In genomic region chr3:58049618-58050017, GRCm38 (mm10) we compare ENCODE assay signal across 25 mouse cellular contexts.
DNase-seq lines count a peak whose midpoint lies in the region; ATAC-seq and TF ChIP-seq lines count a peak whose summit lies in the region.
"Had no signal": no experiment of that assay in that cellular context is flagged by ENCODE, and none has a peak within 500 bp of the region (broad histone marks: within the 10 kb centered on the region; RNA-seq: fewer than 3 reads in every experiment).

No protein-coding gene starts in this region.

- H3K79me2 ChIP-seq in heart, adult 2 months (replicated peaks; ENCODE audit: control insufficient read depth, insufficient read depth, low read length): no peaks in the 10 kb centered on the region

- no peaks in the 10 kb centered on the region for H3K27me3 ChIP-seq in heart, adult 2 months (ENCODE audit: control insufficient read depth, insufficient read depth, low read length)
- H3K27me3 ChIP-seq in kidney, adult 2 months (replicated peaks; ENCODE audit: control insufficient read depth, insufficient read depth, low read length): no peaks in the 10 kb centered on the region
- H3K27me3 ChIP-seq in kidney, embryonic 16.5 days (ENCODE audit: insufficient read depth, low read length): no peaks in the 10 kb centered on the region
- no peaks in the 10 kb centered on the region for H3K27me3 ChIP-seq in kidney, embryonic 14.5 days (ENCODE audit: control insufficient read depth, insufficient read depth, low read length)
- H3K27me3 ChIP-seq: CH12.LX; embryonic facial prominence, embryonic 12.5 days; forebrain, embryonic 13.5 days; Patski had no signal

- H3K4me1 ChIP-seq in heart, adult 2 months (ENCODE audit: control insufficient read depth, insufficient read depth, low read length): no peaks in the 10 kb centered on the region
- H3K4me1 ChIP-seq in kidney, adult 2 months (ENCODE audit: control insufficient read depth, insufficient read depth, low read length): no peaks in the 10 kb centered on the region; the same call in 1 of the 2 replicates
- no peaks in the 10 kb centered on the region for H3K4me1 ChIP-seq in kidney, embryonic 16.5 days (ENCODE audit: insufficient read depth, low read length)
- H3K4me1 ChIP-seq in kidney, embryonic 14.5 days (ENCODE audit: control insufficient read depth, insufficient read depth, low read length): no peaks in the 10 kb centered on the region
- H3K4me1 ChIP-seq: embryonic facial prominence, embryonic 10.5 days; embryonic facial prominence, embryonic 12.5 days; forebrain, embryonic 13.5 days had no signal

- peak; percentile 21 for DNase-seq in heart, adult 11 months
- DNase-seq in heart, adult 2 months: no peak
- peak; percentile 62 for DNase-seq in kidney, adult 2 months
- no peak for DNase-seq in kidney, postnatal 4 days
- DNase-seq in kidney, adult 9 months: peak; percentile 52
- DNase-seq in kidney, postnatal 25 days: peak; percentile 13 to 50
- DNase-seq: adrenal gland, adult 8-10 months; adrenal gland, postnatal 14 days; adrenal gland, postnatal 36 days; B cell, adult 2 months; cerebellum, adult 11-12 months; cerebellum, adult 2 months; cerebellum, adult 9-10 months; cerebellum, postnatal 10 days; cerebellum, postnatal 25 days had no signal

- TF ChIP-seq CTCF in heart, adult 2 months (IDR thresholded peaks at IDR 0.05): no peak
- no peak for TF ChIP-seq CTCF in kidney, adult 2 months (conservative IDR thresholded peaks at IDR 0.05; ENCODE audit: insufficient read depth, insufficient read length, low read depth, low read length)

- no peak for ATAC-seq in kidney, embryonic 16.5 days (ENCODE audit: low FRiP score, low TSS enrichment)
- ATAC-seq in kidney, embryonic 14.5 days (ENCODE audit: low FRiP score, low TSS enrichment): no peak
- ATAC-seq: activated CD4-positive, CD25-positive, alpha-beta regulatory T cell, adult 4 months; CD4-positive, CD25-positive, alpha-beta regulatory T cell, adult 4 months; forebrain, embryonic 13.5 days; Patski had no signal

- no peak overlapping the region for H3K4me3 ChIP-seq in heart, adult 2 months
- no peak overlapping the region for H3K4me3 ChIP-seq in kidney, adult 2 months (ENCODE audit: insufficient read depth, low read depth, low read length)
- H3K4me3 ChIP-seq in kidney, embryonic 16.5 days (ENCODE audit: low read length): no peak overlapping the region
- H3K4me3 ChIP-seq in kidney, embryonic 14.5 days (ENCODE audit: low read length): no peak overlapping the region
- H3K4me3 ChIP-seq: embryonic facial prominence, embryonic 10.5 days; embryonic facial prominence, embryonic 12.5 days; forebrain, embryonic 13.5 days had no signal

- no peak overlapping the region for H3K9ac ChIP-seq in heart, adult 2 months (ENCODE audit: low read depth, low read length)
- H3K9ac ChIP-seq in kidney, embryonic 16.5 days (replicated peaks; ENCODE audit: low read length): no peak overlapping the region
- H3K9ac ChIP-seq in kidney, embryonic 14.5 days (ENCODE audit: low read depth, low read length): no peak overlapping the region
- H3K9ac ChIP-seq: embryonic facial prominence, embryonic 12.5 days; forebrain, embryonic 13.5 days had no signal

- no peak overlapping the region for H3K27ac ChIP-seq in heart, adult 2 months
- H3K27ac ChIP-seq in kidney, adult 2 months (ENCODE audit: insufficient read depth, low read depth, low read length): peak overlapping the region; percentile 16
- no peak overlapping the region for H3K27ac ChIP-seq in kidney, embryonic 16.5 days (ENCODE audit: low read length)
- H3K27ac ChIP-seq in kidney, embryonic 14.5 days (ENCODE audit: low read depth, low read length): no peak overlapping the region
- H3K27ac ChIP-seq: embryonic facial prominence, embryonic 10.5 days; embryonic facial prominence, embryonic 12.5 days; forebrain, embryonic 13.5 days had no signal

- H3K36me3 ChIP-seq in heart, adult 2 months (ENCODE audit: control insufficient read depth, insufficient read depth, low read length): no peaks in the 10 kb centered on the region
- no peaks in the 10 kb centered on the region for H3K36me3 ChIP-seq in kidney, adult 2 months (ENCODE audit: control insufficient read depth, insufficient read depth, low read length)
- no peaks in the 10 kb centered on the region for H3K36me3 ChIP-seq in kidney, embryonic 16.5 days (ENCODE audit: insufficient read depth, low read length)
- H3K36me3 ChIP-seq in kidney, embryonic 14.5 days (ENCODE audit: control insufficient read depth, insufficient read depth, low read length): no peaks in the 10 kb centered on the region
- H3K36me3 ChIP-seq: embryonic facial prominence, embryonic 10.5 days; embryonic facial prominence, embryonic 12.5 days; G1E had no signal

- TF ChIP-seq POLR2A in heart, adult 2 months (IDR thresholded peaks at IDR 0.05; ENCODE audit: insufficient read depth, low read depth, low read length): no peak
- no peak for TF ChIP-seq POLR2A in kidney, adult 2 months (IDR thresholded peaks at IDR 0.05; ENCODE audit: low read depth, low read length)

- 93% methylated on average over 1 of the region's 1 CpGs for WGBS in heart, adult 2 months
- 76% methylated on average over 1 of the region's 1 CpGs for WGBS in kidney, adult 2 months
- 94% methylated on average over 1 of the region's 1 CpGs for WGBS in kidney, embryonic 16.5 days
- 100% methylated on average over 1 of the region's 1 CpGs for WGBS in kidney, embryonic 14.5 days

- no peak for TF ChIP-seq EP300 in heart, adult 2 months (IDR thresholded peaks at IDR 0.05; ENCODE audit: insufficient read depth, low read depth, low read length)

- no peak overlapping the region for H3K4me2 ChIP-seq in kidney, embryonic 16.5 days (replicated peaks; ENCODE audit: low read depth, low read length)
- no peak overlapping the region for H3K4me2 ChIP-seq in kidney, embryonic 14.5 days (replicated peaks; ENCODE audit: low read depth, low read length)
- H3K4me2 ChIP-seq: embryonic facial prominence, embryonic 12.5 days; forebrain, embryonic 13.5 days had no signal

- no peaks in the 10 kb centered on the region for H3K9me3 ChIP-seq in kidney, embryonic 16.5 days (ENCODE audit: low read length)
- H3K9me3 ChIP-seq in kidney, embryonic 14.5 days (ENCODE audit: control insufficient read depth, low read length): no peaks in the 10 kb centered on the region
- H3K9me3 ChIP-seq: embryonic facial prominence, embryonic 10.5 days; embryonic facial prominence, embryonic 12.5 days; forebrain, embryonic 13.5 days; G1E had no signal

- intact Hi-C loops in heart, adult 2 months (cut with DNase I): no loop called here

Comparison
In these comparisons a context has a peak if more than half of its experiments do, and no peak if none do; other contexts are left out.
1. DNase-seq: peak in heart, adult 11 months (single experiment), kidney, adult 2 months (single experiment), kidney, adult 9 months (single experiment) and kidney, postnatal 25 days (2 of 2); none in heart, adult 2 months (0 of 2) and kidney, postnatal 4 days (0 of 2).